Mouse (Mus musculus) adrenal gland, postnatal 25 days (tissue): ENCODE data around the gene Arhgef17. TPM values are rescaled to one million over a fixed set of nuclear protein-coding genes. Genes with fewer than 3 reads are reported as not detected.
A peak's percentile ranks its signal among the peaks of the same experiment; 100 is the strongest.
"Not testable (repeated sequence)": the region's sequence is repeated elsewhere in the genome, so short reads cannot be mapped to it uniquely, and the experiment has no call there.

Experiments
- DNase-seq: peaks from one replicate; pipeline ENCODE4 v3.0.0; 2021; ENCODE audit warnings: mixed read lengths
- total RNA-seq: library from RNA; stranded (reverse); gene quantifications from 2 replicates; pipeline ENCODE4 v1.2.3, GENCODE M21; 2021

The Arhgef17 gene
- total RNA-seq, 1 experiment from 2014 or later: 81.2 TPM

GRCm38 (mm10) chr7:100871892-100872291, 60.0 kb downstream of the Arhgef17 start:
- DNase-seq: peak; percentile 71

- DNase-seq: no peak
Measured at GRCm38 (mm10) chr7:100871355-100871754, 60.6 kb downstream of the Arhgef17 start.

- no peak for DNase-seq
Measured at GRCm38 (mm10) chr7:100869877-100870629, 61.9 kb downstream of the Arhgef17 start.

- no peak for DNase-seq
Measured at GRCm38 (mm10) chr7:100868551-100868950, 63.4 kb downstream of the Arhgef17 start.

- no peak for DNase-seq
Measured at GRCm38 (mm10) chr7:100867561-100867960, 64.3 kb downstream of the Arhgef17 start.

- DNase-seq: peak; percentile 63
Measured at GRCm38 (mm10) chr7:100866675-100867074, 65.2 kb downstream of the Arhgef17 start.

- peak; percentile 93 for DNase-seq
Measured at GRCm38 (mm10) chr7:100862828-100863638, 68.9 kb downstream of the Arhgef17 start, which contains the start of gene Relt. TSS of gene Relt (minus strand) at chr7:100863446.

- no peak for DNase-seq
Measured at GRCm38 (mm10) chr7:100862353-100862752, 69.6 kb downstream of the Arhgef17 start.

GRCm38 (mm10) chr7:100861209-100861608, 70.7 kb downstream of the Arhgef17 start:
- DNase-seq: no peak

- no peak for DNase-seq
Measured at GRCm38 (mm10) chr7:100860450-100860849, 71.5 kb downstream of the Arhgef17 start.

- DNase-seq: no peak
Measured at GRCm38 (mm10) chr7:100855795-100856573, 75.9 kb downstream of the Arhgef17 start.

GRCm38 (mm10) chr7:100855300-100855699, 76.6 kb downstream of the Arhgef17 start:
- no peak for DNase-seq

- DNase-seq: no peak
Measured at GRCm38 (mm10) chr7:100854861-100855260, 77.0 kb downstream of the Arhgef17 start.

GRCm38 (mm10) chr7:100854137-100854814, 77.6 kb downstream of the Arhgef17 start:
- DNase-seq: no peak

GRCm38 (mm10) chr7:100853396-100853795, 78.5 kb downstream of the Arhgef17 start:
- DNase-seq: no peak

- DNase-seq: no peak
Measured at GRCm38 (mm10) chr7:100851481-100852356, 80.2 kb downstream of the Arhgef17 start.

GRCm38 (mm10) chr7:100849508-100849907, 82.4 kb downstream of the Arhgef17 start:
- DNase-seq: no peak

GRCm38 (mm10) chr7:100848744-100849143, 83.2 kb downstream of the Arhgef17 start:
- DNase-seq: peak; percentile 73

- DNase-seq: no peak
Measured at GRCm38 (mm10) chr7:100847131-100847530, 84.8 kb downstream of the Arhgef17 start.

GRCm38 (mm10) chr7:100846033-100846432, 85.9 kb downstream of the Arhgef17 start:
- not testable (repeated sequence) for DNase-seq

- no peak for DNase-seq
Measured at GRCm38 (mm10) chr7:100845412-100845811, 86.5 kb downstream of the Arhgef17 start.
